Mouse (Mus musculus) erythroid progenitor cell, adult 5-6 weeks (primary cell): ENCODE results near the gene Dcun1d2. TPM values are rescaled to one million over a fixed set of nuclear protein-coding genes. Genes with fewer than 3 reads are reported as not detected.

Experiments
- ATAC-seq: replicated peaks from 2 replicates; pipeline ENCODE4 v1.8.0; 2016; ENCODE audit warnings: moderate number of reproducible peaks, mild to moderate bottlenecking, moderate TSS enrichment, inconsistent platforms; ENCODE audit not compliant: poor library complexity, low FRiP score, severe bottlenecking
- total RNA-seq, 2 experiments: library from RNA; stranded (forward) in 1 of 2; stranded (reverse) in 1 of 2; fragments of 150-400 nt in 1 of 2; fragments of 186-747, 209-891 nt in 1 of 2; gene quantifications; 2 replicates each; pipeline versions ENCODE4 v1.2.3 to v1.2.4; 2015 to 2017; ENCODE audit warnings: low replicate concordance in 2 of 2

The Dcun1d2 gene
- total RNA-seq, 2 experiments from 2014 or later: 13.0 to 15.8 TPM

GRCm38 (mm10) chr8:13213479-13214268 lies 74.3 kb downstream of the Dcun1d2 start:
- ATAC-seq: peak; percentile 77

GRCm38 (mm10) chr8:13209770-13210169 lies 78.2 kb downstream of the Dcun1d2 start:
- no peak for ATAC-seq

- ATAC-seq: peak; percentile 78
These were observed 79.1 kb downstream of the Dcun1d2 start for GRCm38 (mm10) chr8:13208627-13209355.

- ATAC-seq: no peak
These were observed 81.6 kb downstream of the Dcun1d2 start for GRCm38 (mm10) chr8:13206290-13206689.

Other genes starting within 250 kb of the Dcun1d2 start
- not detected in 2 replicates for gene Proz, start 227.2 kb downstream of the Dcun1d2 start, total RNA-seq (2015; ENCODE audit: low replicate concordance)
- not detected in 2 replicates for gene Proz, start 227.2 kb downstream of the Dcun1d2 start, total RNA-seq (2017; ENCODE audit: low replicate concordance)
- gene Pcid2, start 182.7 kb downstream of the Dcun1d2 start, total RNA-seq (2015; ENCODE audit: low replicate concordance): 6.7 and 11.5 TPM in 2 replicates
- gene Pcid2, start 182.7 kb downstream of the Dcun1d2 start, total RNA-seq (2017; ENCODE audit: low replicate concordance): 10.7 and 13.9 TPM in 2 replicates
- gene Cul4a, start 182.5 kb downstream of the Dcun1d2 start, total RNA-seq (2015; ENCODE audit: low replicate concordance): 223 and 293 TPM in 2 replicates
- gene Cul4a, start 182.5 kb downstream of the Dcun1d2 start, total RNA-seq (2017; ENCODE audit: low replicate concordance): 261 and 331 TPM in 2 replicates
- gene Lamp1, start 129.0 kb downstream of the Dcun1d2 start, total RNA-seq (2015; ENCODE audit: low replicate concordance): 113 and 132 TPM in 2 replicates
- 119 TPM in 2 replicates for gene Lamp1, start 129.0 kb downstream of the Dcun1d2 start, total RNA-seq (2017; ENCODE audit: low replicate concordance)
- 5.0 and 6.3 TPM in 2 replicates for gene Grtp1, start 87.5 kb downstream of the Dcun1d2 start, total RNA-seq (2015; ENCODE audit: low replicate concordance)
- 3.5 and 8.6 TPM in 2 replicates for gene Grtp1, start 87.5 kb downstream of the Dcun1d2 start, total RNA-seq (2017; ENCODE audit: low replicate concordance)
- not detected in 2 replicates for gene Adprhl1, start 34.0 kb downstream of the Dcun1d2 start, total RNA-seq (2015; ENCODE audit: low replicate concordance)
- 3.7 TPM in 1 of 2 replicates, not detected in the other for gene Adprhl1, start 34.0 kb downstream of the Dcun1d2 start, total RNA-seq (2017; ENCODE audit: low replicate concordance)
- gene Tmco3, start 59 bp upstream of the Dcun1d2 start, total RNA-seq (2015; ENCODE audit: low replicate concordance): 2.1 and 10.1 TPM in 2 replicates
- gene Tmco3, start 59 bp upstream of the Dcun1d2 start, total RNA-seq (2017; ENCODE audit: low replicate concordance): 6.7 and 7.5 TPM in 2 replicates
- gene Tfdp1, start 50.6 kb upstream of the Dcun1d2 start, total RNA-seq (2015; ENCODE audit: low replicate concordance): 141 and 154 TPM in 2 replicates
- gene Tfdp1, start 50.6 kb upstream of the Dcun1d2 start, total RNA-seq (2017; ENCODE audit: low replicate concordance): 74.7 and 138 TPM in 2 replicates
- not detected in 2 replicates for gene Atp4b, start 108.7 kb upstream of the Dcun1d2 start, total RNA-seq (2015; ENCODE audit: low replicate concordance)
- gene Atp4b, start 108.7 kb upstream of the Dcun1d2 start, total RNA-seq (2017; ENCODE audit: low replicate concordance): not detected in 2 replicates
- 0.36 TPM in 1 of 2 replicates, not detected in the other for gene Grk1, start 117.0 kb upstream of the Dcun1d2 start, total RNA-seq (2015; ENCODE audit: low replicate concordance)
- gene Grk1, start 117.0 kb upstream of the Dcun1d2 start, total RNA-seq (2017; ENCODE audit: low replicate concordance): 0.13 TPM in 1 of 2 replicates, not detected in the other
- not detected in 2 replicates for gene Tmem255b, start 147.1 kb upstream of the Dcun1d2 start, total RNA-seq (2015; ENCODE audit: low replicate concordance)
- not detected in 2 replicates for gene Tmem255b, start 147.1 kb upstream of the Dcun1d2 start, total RNA-seq (2017; ENCODE audit: low replicate concordance)
- gene Gas6, start 206.4 kb upstream of the Dcun1d2 start, total RNA-seq (2015; ENCODE audit: low replicate concordance): 2.1 TPM in 1 of 2 replicates, not detected in the other
- 3.0 and 3.9 TPM in 2 replicates for gene Gas6, start 206.4 kb upstream of the Dcun1d2 start, total RNA-seq (2017; ENCODE audit: low replicate concordance)